Mouse (Mus musculus) midbrain, embryonic 13.5 days (tissue): ENCODE measurements around the gene Ubap2. TPM values are rescaled to one million over a fixed set of nuclear protein-coding genes. Genes with fewer than 3 reads are reported as not detected.

Experiments
- ATAC-seq: fragments of 200-750 bp; cut with Nextera tagmentation; 2 replicates; pipeline ENCODE4 v1.8.0; 2017; ENCODE audit warnings: mild to moderate bottlenecking, moderate TSS enrichment, moderate library complexity
- H3K27ac ChIP-seq: fragments of 300-500 bp; sonication (generic); 2 replicates; pipeline ENCODE4 v1.5.1; 2015; ENCODE audit warnings: inconsistent platforms, mild to moderate bottlenecking, moderate library complexity
- H3K27me3 ChIP-seq: fragments of 300-500 bp; sonication (generic); 2 replicates; pipeline ENCODE4 v1.6.1; 2015; ENCODE audit warnings: mild to moderate bottlenecking, inconsistent platforms
- H3K36me3 ChIP-seq: fragments of 300-500 bp; sonication (generic); 2 replicates; pipeline ENCODE4 v1.6.1; 2015; ENCODE audit warnings: mild to moderate bottlenecking, inconsistent platforms
- H3K4me1 ChIP-seq: fragments of 300-500 bp; sonication (generic); replicated peaks from 2 replicates; pipeline ENCODE4 v1.6.1; 2015; ENCODE audit warnings: inconsistent platforms
- H3K4me2 ChIP-seq: fragments of 300-500 bp; sonication (generic); replicated peaks from 2 replicates; pipeline ENCODE4 v1.6.1; 2015; ENCODE audit warnings: moderate library complexity, mild to moderate bottlenecking, inconsistent platforms
- H3K4me3 ChIP-seq: fragments of 300-500 bp; sonication (generic); replicated peaks from 2 replicates; pipeline ENCODE4 v1.5.1; 2015; ENCODE audit warnings: mild to moderate bottlenecking, inconsistent platforms
- H3K9ac ChIP-seq: fragments of 300-500 bp; sonication (generic); replicated peaks from 2 replicates; pipeline ENCODE4 v1.6.1; 2015; ENCODE audit warnings: mild to moderate bottlenecking, inconsistent platforms
- H3K9me3 ChIP-seq: fragments of 300-500 bp; sonication (generic); 2 replicates; pipeline ENCODE4 v1.6.1; 2016; ENCODE audit warnings: mild to moderate bottlenecking, inconsistent platforms
- WGBS: fragments of 180-500 bp; shearing (Covaris S2); methylation state at CpG from one replicate; pipeline ENCODE4 v1.1.7; 2015; 5-methylcytosine and 5-hydroxymethylcytosine counted together
- polyA plus RNA-seq: library from polyadenylated mRNA; unstranded; fragments of >200 nt; fragmentation: Nextera tagmentation; extraction: Ambion mirVana; gene quantifications from 2 replicates; pipeline ENCODE4 v1.2.1, GENCODE M21; 2015

Gene Ubap2
- polyA plus RNA-seq, 1 experiment from 2014 or later = 59.7 TPM

GRCm38 (mm10) chr4:41255564-41256210 is 19.3 kb downstream of the Ubap2 start:
- Histone ChIP-seq H3K9me3 (no peaks in the 10 kb centered on the region), H3K4me2 (no peak overlapping the region), H3K4me3 (no peak overlapping the region), H3K27ac (no peak overlapping the region), H3K9ac (no peak overlapping the region), H3K27me3 (no peaks in the 10 kb centered on the region), H3K36me3 (peaks cover 5% of the 10 kb centered on the region; the same call in 1 of the 2 replicates), H3K4me1 (no peaks in the 10 kb centered on the region)
- whole genome bisulfite sequencing = 95% methylated on average over 12 of the region's 12 CpGs
- ATAC-seq = no peak

- Histone ChIP-seq H3K9me3 (no peaks in the 10 kb centered on the region), H3K36me3 (peaks cover 13% of the 10 kb centered on the region), H3K4me2 (no peak overlapping the region), H3K27ac (no peak overlapping the region), H3K27me3 (no peaks in the 10 kb centered on the region), H3K4me3 (no peak overlapping the region), H3K4me1 (no peaks in the 10 kb centered on the region), H3K9ac (no peak overlapping the region)
- no peak for ATAC-seq
- WGBS = 96% methylated on average over 2 of the region's 2 CpGs
These were observed 21.2 kb downstream of the Ubap2 start for GRCm38 (mm10) chr4:41253756-41254155.

GRCm38 (mm10) chr4:41245408-41245807 is 29.5 kb downstream of the Ubap2 start:
- H3K9ac ChIP-seq = no peak overlapping the region
- no peaks in the 10 kb centered on the region for H3K9me3 ChIP-seq
- no peak overlapping the region for H3K4me3 ChIP-seq
- no peak overlapping the region for H3K4me2 ChIP-seq
- H3K4me1 ChIP-seq = no peaks in the 10 kb centered on the region
- H3K27me3 ChIP-seq = no peaks in the 10 kb centered on the region
- no peak overlapping the region for H3K27ac ChIP-seq
- 95% methylated on average over 2 of the region's 2 CpGs for WGBS
- ATAC-seq = no peak
- peaks cover 36% of the 10 kb centered on the region for H3K36me3 ChIP-seq

GRCm38 (mm10) chr4:41240916-41241315 is 34.0 kb downstream of the Ubap2 start:
- WGBS = 86% methylated on average over 3 of the region's 3 CpGs

GRCm38 (mm10) chr4:41235621-41236020 is 39.3 kb downstream of the Ubap2 start:
- ATAC-seq = no peak
- WGBS = 89% methylated on average over 5 of the region's 5 CpGs
- no peak overlapping the region for H3K9ac ChIP-seq
- H3K4me1 ChIP-seq = no peaks in the 10 kb centered on the region
- H3K9me3 ChIP-seq = no peaks in the 10 kb centered on the region
- H3K36me3 ChIP-seq = peaks cover 48% of the 10 kb centered on the region
- H3K4me3 ChIP-seq = no peak overlapping the region
- H3K27ac ChIP-seq = no peak overlapping the region
- no peak overlapping the region for H3K4me2 ChIP-seq
- no peaks in the 10 kb centered on the region for H3K27me3 ChIP-seq

More at GRCm38 (mm10) chr4:41240916-41241315, 34.0 kb downstream of the Ubap2 start:
- Histone ChIP-seq H3K27ac (no peak overlapping the region), H3K4me3 (no peak overlapping the region), H3K9ac (no peak overlapping the region), H3K36me3 (peaks cover 17% of the 10 kb centered on the region), H3K9me3 (no peaks in the 10 kb centered on the region), H3K27me3 (no peaks in the 10 kb centered on the region), H3K4me2 (no peak overlapping the region), H3K4me1 (no peaks in the 10 kb centered on the region)
- ATAC-seq = no peak

- Histone ChIP-seq H3K27me3 (no peaks in the 10 kb centered on the region), H3K4me2 (no peak overlapping the region), H3K27ac (no peak overlapping the region), H3K36me3 (peaks cover 84% of the 10 kb centered on the region), H3K4me1 (no peaks in the 10 kb centered on the region), H3K9ac (no peak overlapping the region), H3K9me3 (no peaks in the 10 kb centered on the region), H3K4me3 (no peak overlapping the region)
- 93% methylated on average over 3 of the region's 3 CpGs for WGBS
- ATAC-seq = no peak
These were observed 48.6 kb downstream of the Ubap2 start for GRCm38 (mm10) chr4:41226351-41226750.

- H3K27ac ChIP-seq = no peak overlapping the region
- no peaks in the 10 kb centered on the region for H3K9me3 ChIP-seq
- no peak overlapping the region for H3K4me3 ChIP-seq
- WGBS = 86% methylated on average over 1 of the region's 1 CpGs
- no peaks in the 10 kb centered on the region for H3K4me1 ChIP-seq
- no peak overlapping the region for H3K4me2 ChIP-seq
- no peak overlapping the region for H3K9ac ChIP-seq
- H3K27me3 ChIP-seq = no peaks in the 10 kb centered on the region
- ATAC-seq = no peak
- peaks cover 85% of the 10 kb centered on the region for H3K36me3 ChIP-seq
These were observed 49.5 kb downstream of the Ubap2 start for GRCm38 (mm10) chr4:41225412-41225811.

- WGBS = 98% methylated on average over 4 of the region's 4 CpGs
- Histone ChIP-seq H3K27ac (no peak overlapping the region), H3K4me1 (no peaks in the 10 kb centered on the region), H3K9me3 (no peaks in the 10 kb centered on the region), H3K36me3 (peaks cover 83% of the 10 kb centered on the region), H3K9ac (no peak overlapping the region), H3K27me3 (no peaks in the 10 kb centered on the region), H3K4me3 (no peak overlapping the region), H3K4me2 (no peak overlapping the region)
- ATAC-seq = no peak
These were observed 66.9 kb downstream of the Ubap2 start for GRCm38 (mm10) chr4:41208050-41208449.

GRCm38 (mm10) chr4:41205751-41206150 is 69.2 kb downstream of the Ubap2 start:
- H3K27me3 ChIP-seq = no peaks in the 10 kb centered on the region
- H3K9me3 ChIP-seq = no peaks in the 10 kb centered on the region
- H3K36me3 ChIP-seq = peaks cover 93% of the 10 kb centered on the region
- 94% methylated on average over 8 of the region's 8 CpGs for WGBS
- no peak overlapping the region for H3K27ac ChIP-seq
- no peak overlapping the region for H3K9ac ChIP-seq
- no peaks in the 10 kb centered on the region for H3K4me1 ChIP-seq
- ATAC-seq = no peak
- H3K4me2 ChIP-seq = no peak overlapping the region
- H3K4me3 ChIP-seq = no peak overlapping the region

- Histone ChIP-seq H3K4me2 (no peak overlapping the region), H3K4me3 (no peak overlapping the region), H3K4me1 (no peaks in the 10 kb centered on the region), H3K9ac (no peak overlapping the region), H3K36me3 (peaks cover 94% of the 10 kb centered on the region), H3K27me3 (no peaks in the 10 kb centered on the region), H3K27ac (no peak overlapping the region), H3K9me3 (no peaks in the 10 kb centered on the region)
- 94% methylated on average over 8 of the region's 8 CpGs for WGBS
- ATAC-seq = no peak
These were observed 72.8 kb downstream of the Ubap2 start for GRCm38 (mm10) chr4:41202135-41202534.

GRCm38 (mm10) chr4:41196861-41197610 is 77.9 kb downstream of the Ubap2 start:
- H3K4me3 ChIP-seq = no peak overlapping the region
- H3K36me3 ChIP-seq = peaks cover 97% of the 10 kb centered on the region
- ATAC-seq = peak; percentile 21; the same call in 1 of the 2 replicates
- WGBS = 75% methylated on average over 3 of the region's 3 CpGs
- H3K9me3 ChIP-seq = no peaks in the 10 kb centered on the region
- H3K4me1 ChIP-seq = no peaks in the 10 kb centered on the region
- peak overlapping the region; percentile 32; the same call in 1 of the 2 replicates for H3K27ac ChIP-seq
- H3K9ac ChIP-seq = no peak overlapping the region
- no peaks in the 10 kb centered on the region for H3K27me3 ChIP-seq
- H3K4me2 ChIP-seq = no peak overlapping the region

- no peak overlapping the region for H3K4me3 ChIP-seq
- H3K9ac ChIP-seq = no peak overlapping the region
- H3K4me2 ChIP-seq = no peak overlapping the region
- no peaks in the 10 kb centered on the region for H3K4me1 ChIP-seq
- no peaks in the 10 kb centered on the region for H3K9me3 ChIP-seq
- no peaks in the 10 kb centered on the region for H3K27me3 ChIP-seq
- H3K36me3 ChIP-seq = peaks cover 95% of the 10 kb centered on the region
- 0 out of 2 replicates have a peak overlapping the region, but pooled peaks have one; percentile 7 for H3K27ac ChIP-seq
- WGBS = 91% methylated on average over 15 of the region's 15 CpGs
- ATAC-seq = peak; percentile 25
These were observed 79.6 kb downstream of the Ubap2 start for GRCm38 (mm10) chr4:41195328-41195727.
